Mouse (Mus musculus) myocyte (in vitro differentiated cells): ENCODE measurements around the gene Mlst8.

Experiments
- CEBPB ChIP-seq: IDR thresholded peaks from 2 replicates; pipeline ENCODE4 v1.6.1; 2011; ENCODE audit warnings: mild to moderate bottlenecking, moderate library complexity; ENCODE audit not compliant: poor library complexity, insufficient read depth, severe bottlenecking
- MYOD1 ChIP-seq, 3 experiments: IDR thresholded peaks; one replicate each; pipeline ENCODE4 v1.6.1; 2011; ENCODE audit warnings: control low read depth in 2 of 3, low read depth in 2 of 3, mild to moderate bottlenecking in 2 of 3, moderate library complexity in 1 of 3; ENCODE audit not compliant: insufficient read length in 2 of 3, control insufficient read depth in 1 of 3
- MYOG ChIP-seq, 3 experiments: IDR thresholded peaks; one replicate each; pipeline ENCODE4 v1.6.1; 2011; ENCODE audit warnings: control low read depth in 2 of 3, low read depth in 2 of 3, mild to moderate bottlenecking in 2 of 3; ENCODE audit not compliant: insufficient read length in 2 of 3, control insufficient read depth in 1 of 3, insufficient read depth in 1 of 3
- POLR2A ChIP-seq: IDR thresholded peaks from one replicate; pipeline ENCODE4 v1.6.1; 2011; ENCODE audit warnings: low read depth, mild to moderate bottlenecking, control low read depth, moderate library complexity; ENCODE audit not compliant: insufficient read length
- POLR2AphosphoS2 ChIP-seq: IDR thresholded peaks from one replicate; pipeline ENCODE4 v1.6.1; 2011; ENCODE audit warnings: low read depth, control low read depth; ENCODE audit not compliant: insufficient read length
- TCF3 ChIP-seq: IDR thresholded peaks from one replicate; pipeline ENCODE4 v1.6.1; 2011; ENCODE audit warnings: low read depth, control low read depth; ENCODE audit not compliant: insufficient read length

- no peak for TF ChIP-seq CEBPB
- TF ChIP-seq POLR2A, result no peak
- no peak for TF ChIP-seq TCF3
- no peak for TF ChIP-seq MYOD1 (IDR thresholded peaks at IDR 0.05; ENCODE audit: control insufficient read depth in 1 of 3, insufficient read length in 2 of 3, low read depth in 2 of 3)
- TF ChIP-seq MYOG (IDR thresholded peaks at IDR 0.05; ENCODE audit: control insufficient read depth in 1 of 3, insufficient read depth in 1 of 3, insufficient read length in 2 of 3, low read depth in 2 of 3), result no peak
- no peak for TF ChIP-seq POLR2AphosphoS2
Measured at GRCm38 (mm10) chr17:24427170-24427557, 51.7 kb downstream of the Mlst8 start.
